Mouse (Mus musculus) MEL (cell line): ENCODE data around the gene Vps33a. TPM values are rescaled to one million over a fixed set of nuclear protein-coding genes. Genes with fewer than 3 reads are reported as not detected.

Experiments
- DNase-seq: peaks from one replicate; pipeline ENCODE4 v3.0.0; 2011; ENCODE audit warnings: low read depth, low spot score
- H3K27ac ChIP-seq: 2 replicates; pipeline ENCODE4 v1.5.1; 2012; ENCODE audit warnings: low read depth, mild to moderate bottlenecking, control low read depth, low read length, moderate library complexity; ENCODE audit not compliant: control insufficient read depth
- H3K27me3 ChIP-seq, 2 experiments: fragments of 150-350 bp in 1 of 2; sonication (generic) in 1 of 2; 2 replicates each; pipeline ENCODE4 v1.6.1; 2012; ENCODE audit warnings: low read length in 2 of 2, mild to moderate bottlenecking in 2 of 2, improper control_type of control experiment in 1 of 2, moderate library complexity in 1 of 2; ENCODE audit not compliant: insufficient read depth in 2 of 2, control insufficient read depth in 1 of 2
- H3K36me3 ChIP-seq, 2 experiments: 2 replicates each; pipeline ENCODE4 v1.6.1; 2012 to 2014; ENCODE audit warnings: low read length in 2 of 2, improper control_type of control experiment in 1 of 2, inconsistent platforms in 1 of 2, mild to moderate bottlenecking in 1 of 2; ENCODE audit not compliant: insufficient read depth in 2 of 2, control insufficient read depth in 1 of 2
- H3K4me1 ChIP-seq, 2 experiments: fragments of 150-350 bp in 1 of 2; sonication (generic) in 1 of 2; 2 replicates each; pipeline ENCODE4 v1.6.1; 2012; ENCODE audit warnings: low read length in 2 of 2, improper control_type of control experiment in 1 of 2, mild to moderate bottlenecking in 1 of 2; ENCODE audit not compliant: insufficient read depth in 2 of 2, control insufficient read depth in 1 of 2
- H3K4me3 ChIP-seq, 2 experiments: fragments of 150-350 bp in 1 of 2; sonication (generic) in 1 of 2; 2 replicates each; pipeline ENCODE4 v1.5.1; 2012; ENCODE audit warnings: low read depth in 2 of 2, low read length in 2 of 2, mild to moderate bottlenecking in 2 of 2, moderate library complexity in 2 of 2, control low read depth in 1 of 2, improper control_type of control experiment in 1 of 2; ENCODE audit not compliant: control insufficient read depth in 1 of 2, insufficient read depth in 1 of 2
- H3K79me2 ChIP-seq: 2 replicates; pipeline ENCODE4 v1.6.1; 2012; ENCODE audit warnings: mild to moderate bottlenecking, low read length, moderate library complexity; ENCODE audit not compliant: control insufficient read depth, poor library complexity, insufficient read depth
- H3K9ac ChIP-seq: 2 replicates; pipeline ENCODE4 v1.6.1; 2012; ENCODE audit warnings: low read depth, mild to moderate bottlenecking, control low read depth, low read length, moderate library complexity; ENCODE audit not compliant: control insufficient read depth, poor library complexity, severe bottlenecking
- H3K9me3 ChIP-seq: fragments of 150-350 bp; sonication (generic); replicated peaks from 2 replicates; pipeline ENCODE4 v1.6.1; 2012; ENCODE audit warnings: mild to moderate bottlenecking, low read length, improper control_type of control experiment, moderate library complexity; ENCODE audit not compliant: insufficient read depth
- CHD1 ChIP-seq: IDR thresholded peaks from 2 replicates; pipeline ENCODE4 v1.6.1; 2012; ENCODE audit warnings: low read depth, mild to moderate bottlenecking, inconsistent platforms, low read length, improper control_type of control experiment
- CHD2 ChIP-seq: IDR thresholded peaks from 2 replicates; pipeline ENCODE4 v1.6.1; 2011; ENCODE audit warnings: low read length, improper control_type of control experiment
- CTCF ChIP-seq, 3 experiments: IDR thresholded peaks in 2 of 3; conservative IDR thresholded peaks in 1 of 3; 2 replicates each; pipeline ENCODE4 v1.5.1; 2011 to 2012; ENCODE audit warnings: low read length in 3 of 3, low read depth in 2 of 3, mild to moderate bottlenecking in 2 of 3, improper control_type of control experiment in 1 of 3, inconsistent platforms in 1 of 3, mixed read lengths in 1 of 3, moderate library complexity in 1 of 3; ENCODE audit not compliant: control insufficient read depth in 1 of 3, insufficient read depth in 1 of 3, poor library complexity in 1 of 3, severe bottlenecking in 1 of 3
- E2F4 ChIP-seq: IDR thresholded peaks from 2 replicates; pipeline ENCODE4 v1.6.1; 2011; ENCODE audit warnings: low read depth, low read length, improper control_type of control experiment, borderline replicate concordance
- ELF1 ChIP-seq: IDR thresholded peaks from 2 replicates; pipeline ENCODE4 v1.6.1; 2014; ENCODE audit warnings: low read depth, mild to moderate bottlenecking, inconsistent platforms, low read length, improper control_type of control experiment, moderate library complexity
- EP300 ChIP-seq, 2 experiments: IDR thresholded peaks; 2 replicates each; pipeline ENCODE4 v1.6.1; 2011; ENCODE audit warnings: improper control_type of control experiment in 2 of 2, low read length in 2 of 2, low read depth in 1 of 2, mild to moderate bottlenecking in 1 of 2
- ETS1 ChIP-seq: IDR thresholded peaks from 2 replicates; pipeline ENCODE4 v1.6.1; 2012; ENCODE audit warnings: low read depth, mild to moderate bottlenecking, inconsistent platforms, low read length, improper control_type of control experiment, moderate library complexity
- GATA1 ChIP-seq: IDR thresholded peaks from 2 replicates; pipeline ENCODE4 v1.6.1; 2011; ENCODE audit warnings: low read depth, low read length, improper control_type of control experiment
- HCFC1 ChIP-seq: IDR thresholded peaks from 2 replicates; pipeline ENCODE4 v1.6.1; 2012; ENCODE audit warnings: low read depth, mild to moderate bottlenecking, inconsistent platforms, low read length, improper control_type of control experiment, moderate library complexity
- JUND ChIP-seq: IDR thresholded peaks from 2 replicates; pipeline ENCODE4 v1.6.1; 2011; ENCODE audit warnings: low read depth, mild to moderate bottlenecking, improper control_type of control experiment, low read length
- MAFK ChIP-seq: IDR thresholded peaks from 2 replicates; pipeline ENCODE4 v1.6.1; 2011; ENCODE audit warnings: low read depth, mild to moderate bottlenecking, low read length, improper control_type of control experiment, borderline replicate concordance
- MAX ChIP-seq: IDR thresholded peaks from 2 replicates; pipeline ENCODE4 v1.6.1; 2011; ENCODE audit warnings: low read length, improper control_type of control experiment
- MAZ ChIP-seq: IDR thresholded peaks from 2 replicates; pipeline ENCODE4 v1.6.1; 2012; ENCODE audit warnings: low read depth, mild to moderate bottlenecking, inconsistent platforms, low read length, improper control_type of control experiment
- MEF2A ChIP-seq: IDR thresholded peaks from 2 replicates; pipeline ENCODE4 v1.6.1; 2014; ENCODE audit warnings: low read depth, mild to moderate bottlenecking, inconsistent platforms, low read length, improper control_type of control experiment; ENCODE audit not compliant: poor library complexity, insufficient replicate concordance, severe bottlenecking; ENCODE audit errors: extremely low read depth
- MYC ChIP-seq: IDR thresholded peaks from 2 replicates; pipeline ENCODE4 v1.6.1; 2011; ENCODE audit warnings: low read depth, mild to moderate bottlenecking, low read length, improper control_type of control experiment, moderate library complexity
- POLR2A ChIP-seq, 2 experiments: IDR thresholded peaks; 2 replicates each; pipeline ENCODE4 v1.6.1; 2011 to 2012; ENCODE audit warnings: low read length in 2 of 2, mild to moderate bottlenecking in 2 of 2, control low read depth in 1 of 2, improper control_type of control experiment in 1 of 2, low read depth in 1 of 2, moderate library complexity in 1 of 2; ENCODE audit not compliant: control insufficient read depth in 1 of 2, insufficient read depth in 1 of 2, poor library complexity in 1 of 2
- POLR2AphosphoS2 ChIP-seq: IDR thresholded peaks from 2 replicates; pipeline ENCODE4 v1.6.1; 2011; ENCODE audit warnings: low read length, improper control_type of control experiment
- POLR2AphosphoS5 ChIP-seq: IDR thresholded peaks from 2 replicates; pipeline ENCODE4 v1.6.1; 2012; ENCODE audit warnings: low read depth, borderline replicate concordance, mild to moderate bottlenecking, inconsistent platforms, low read length, moderate library complexity, mixed read lengths
- RAD21 ChIP-seq: IDR thresholded peaks from 2 replicates; pipeline ENCODE4 v1.6.1; 2011; ENCODE audit warnings: mild to moderate bottlenecking, low read depth, low read length, improper control_type of control experiment
- RCOR1 ChIP-seq: IDR thresholded peaks from 2 replicates; pipeline ENCODE4 v1.6.1; 2012; ENCODE audit warnings: low read depth, mild to moderate bottlenecking, inconsistent platforms, low read length, improper control_type of control experiment
- SIN3A ChIP-seq: IDR thresholded peaks from 2 replicates; pipeline ENCODE4 v1.6.1; 2012; ENCODE audit warnings: low read length, improper control_type of control experiment, inconsistent platforms
- SMC3 ChIP-seq: IDR thresholded peaks from 2 replicates; pipeline ENCODE4 v1.6.1; 2011; ENCODE audit warnings: low read depth, low read length, improper control_type of control experiment
- TAL1 ChIP-seq: IDR thresholded peaks from 2 replicates; pipeline ENCODE4 v1.6.1; 2012; ENCODE audit warnings: mild to moderate bottlenecking, inconsistent platforms, low read length, moderate library complexity, mixed read lengths
- UBTF ChIP-seq: IDR thresholded peaks from 2 replicates; pipeline ENCODE4 v1.6.1; 2012; ENCODE audit warnings: low read depth, mild to moderate bottlenecking, inconsistent platforms, low read length, improper control_type of control experiment, moderate library complexity, borderline replicate concordance; ENCODE audit not compliant: insufficient read depth
- USF1 ChIP-seq: IDR thresholded peaks from 2 replicates; pipeline ENCODE4 v1.6.1; 2014; ENCODE audit warnings: low read depth, mild to moderate bottlenecking, inconsistent platforms, low read length, improper control_type of control experiment, moderate library complexity
- ZC3H11A ChIP-seq: IDR thresholded peaks from 2 replicates; pipeline ENCODE4 v1.6.1; 2012; ENCODE audit warnings: low read depth, mild to moderate bottlenecking, inconsistent platforms, low read length, improper control_type of control experiment
- ZKSCAN1 ChIP-seq: IDR thresholded peaks from 2 replicates; pipeline ENCODE4 v1.6.1; 2012; ENCODE audit warnings: low read depth, mild to moderate bottlenecking, inconsistent platforms, low read length, improper control_type of control experiment, moderate library complexity
- ZMIZ1 ChIP-seq: IDR thresholded peaks from 2 replicates; pipeline ENCODE4 v1.6.1; 2012; ENCODE audit warnings: low read depth, mild to moderate bottlenecking, inconsistent platforms, low read length, improper control_type of control experiment, moderate library complexity
- ZNF384 ChIP-seq: IDR thresholded peaks from 2 replicates; pipeline ENCODE4 v1.6.1; 2012; ENCODE audit warnings: low read depth, mild to moderate bottlenecking, inconsistent platforms, low read length, improper control_type of control experiment
- polyA plus RNA-seq, 2 experiments: library from polyadenylated mRNA; stranded (reverse) in 1 of 2; unstranded in 1 of 2; fragments of >175 nt in 1 of 2; fragments of >200 nt in 1 of 2; gene quantifications; 2 replicates each; pipeline versions ENCODE4 v1.2.1 to v1.2.4; 2012; ENCODE audit warnings: low replicate concordance in 2 of 2, low read depth in 1 of 2; ENCODE audit not compliant: insufficient read length in 2 of 2, insufficient read depth in 1 of 2, missing spikeins in 1 of 2
- total RNA-seq: library from RNA; depleted of rRNA; stranded (reverse); fragments of 300-350 nt; gene quantifications from 2 replicates; pipeline ENCODE4 v1.2.3, GENCODE M21; 2012

The Vps33a gene
- total and polyA plus RNA-seq, 3 experiments = 21.4 to 23.9 TPM; not detected in 1

- H3K4me1 ChIP-seq = peaks cover 3 to 19% of the 10 kb centered on the region in 2 experiments
- no peak within 1 kb of the TSS for H3K4me3 ChIP-seq
- no peaks in the 10 kb centered on the region for H3K9me3 ChIP-seq
- H3K79me2 ChIP-seq = no peaks in the 10 kb centered on the region
- H3K27me3 ChIP-seq = no peaks in the 10 kb centered on the region
- TF ChIP-seq ELF1 (no peak), CHD2 (no peak), GATA1 (no peak), POLR2AphosphoS5 (no peak), ZMIZ1 (no peak), ZNF384 (no peak), TAL1 (no peak), POLR2AphosphoS2 (no peak), POLR2A (IDR thresholded peaks at IDR 0.05; ENCODE audit: control insufficient read depth in 1 of 2, insufficient read depth in 1 of 2, low read depth in 1 of 2, low read length in 2 of 2, poor library complexity in 1 of 2) (no peak), RAD21 (no peak), MEF2A (no peak), MAZ (no peak), CTCF (IDR thresholded peaks at IDR 0.05 in 2 of 3, conservative IDR thresholded peaks at IDR 0.05 in 1 of 3; ENCODE audit: control insufficient read depth in 1 of 3, insufficient read depth in 1 of 3, low read depth in 2 of 3, low read length in 3 of 3, poor library complexity in 1 of 3, severe bottlenecking in 1 of 3) (no peak), EP300 (IDR thresholded peaks at IDR 0.05; ENCODE audit: low read depth in 1 of 2, low read length in 2 of 2) (no peak), MAX (no peak), SIN3A (no peak), UBTF (no peak), ZKSCAN1 (no peak), MAFK (no peak)
- TF ChIP-seq, all 39 proteins: peak for 0
- no peak within 1 kb of the TSS for H3K27ac ChIP-seq
- no peak within 1 kb of the TSS for H3K9ac ChIP-seq
- DNase-seq = no peak
- H3K36me3 ChIP-seq = peaks cover 0 to 9% of the 10 kb centered on the region in 2 experiments; a peak in 2 of 4 replicates
Measured at GRCm38 (mm10) chr5:123510160-123510559, 62.7 kb downstream of the Vps33a start, which contains the start of gene B3gnt4. TSS of gene B3gnt4 (plus strand) at chr5:123510460.

- no peaks in the 10 kb centered on the region for H3K9me3 ChIP-seq
- peaks cover 0 to 9% of the 10 kb centered on the region in 2 experiments; a peak in 2 of 4 replicates for H3K36me3 ChIP-seq
- peak overlapping the region; percentile 62 to 78 for H3K4me3 ChIP-seq
- peak; percentile 38 for DNase-seq
- no peak overlapping the region; the same call in 1 of the 2 replicates for H3K9ac ChIP-seq
- no peaks in the 10 kb centered on the region for H3K27me3 ChIP-seq
- H3K79me2 ChIP-seq = no peaks in the 10 kb centered on the region
- peaks cover 3 to 19% of the 10 kb centered on the region in 2 experiments for H3K4me1 ChIP-seq
- no peak overlapping the region for H3K27ac ChIP-seq
- TF ChIP-seq JUND (no peak), ZNF384 (no peak), SMC3 (no peak), TAL1 (no peak), E2F4 (no peak), MYC (no peak), EP300 (IDR thresholded peaks at IDR 0.05; ENCODE audit: low read depth in 1 of 2, low read length in 2 of 2) (no peak), ZMIZ1 (no peak), USF1 (no peak), RAD21 (no peak), RCOR1 (no peak), ZKSCAN1 (no peak), HCFC1 (no peak), CHD1 (no peak), SIN3A (no peak), ETS1 (no peak), CHD2 (no peak), POLR2A (IDR thresholded peaks at IDR 0.05; ENCODE audit: control insufficient read depth in 1 of 2, insufficient read depth in 1 of 2, low read depth in 1 of 2, low read length in 2 of 2, poor library complexity in 1 of 2) (no peak), ZC3H11A (no peak)
Measured at GRCm38 (mm10) chr5:123508921-123509320, 63.9 kb downstream of the Vps33a start.
